Mouse (Mus musculus): ENCODE measurements around the gene Srebf2.

- no peak for TF ChIP-seq POLR2A (IDR thresholded peaks at IDR 0.05; ENCODE audit: insufficient read length, low read depth)
- TF ChIP-seq POLR2AphosphoS2 (IDR thresholded peaks at IDR 0.05; ENCODE audit: insufficient read length, low read depth) = peak; percentile 19
- no peak for TF ChIP-seq TCF12 (IDR thresholded peaks at IDR 0.05; ENCODE audit: insufficient read depth, poor library complexity, severe bottlenecking)
Observed at GRCm38 (mm10) chr15:82164496-82164895, 17.5 kb downstream of the Srebf2 start.
